Mouse (Mus musculus) intestine, postnatal 0 days (tissue): ENCODE results near the gene Rab26. TPM values are rescaled to one million over a fixed set of nuclear protein-coding genes. Genes with fewer than 3 reads are reported as not detected.
A peak's percentile ranks its signal among the peaks of the same experiment; 100 is the strongest.

Experiments used
- ATAC-seq: fragments of 200-750 bp; cut with Nextera tagmentation; 2 replicates; pipeline ENCODE4 v1.8.0; 2017; ENCODE audit warnings: mild to moderate bottlenecking, moderate TSS enrichment, moderate library complexity
- H3K27ac ChIP-seq: fragments of 300-500 bp; sonication (generic); 2 replicates; pipeline ENCODE4 v1.5.1; 2014; ENCODE audit warnings: mild to moderate bottlenecking, low read depth, low read length, moderate library complexity
- H3K27me3 ChIP-seq: fragments of 300-500 bp; sonication (generic); replicated peaks from 2 replicates; pipeline ENCODE4 v1.6.1; 2014; ENCODE audit warnings: low read length, mixed read lengths; ENCODE audit not compliant: control insufficient read depth, insufficient read depth
- H3K36me3 ChIP-seq: fragments of 300-500 bp; sonication (generic); 2 replicates; pipeline ENCODE4 v1.6.1; 2014; ENCODE audit warnings: mild to moderate bottlenecking, moderate library complexity; ENCODE audit not compliant: control insufficient read depth, insufficient read depth
- H3K4me1 ChIP-seq: fragments of 300-500 bp; sonication (generic); replicated peaks from 2 replicates; pipeline ENCODE4 v1.6.1; 2014; ENCODE audit warnings: antibody characterized with exemption, low read length, mixed read lengths; ENCODE audit not compliant: control insufficient read depth, insufficient read depth
- H3K4me2 ChIP-seq: fragments of 300-500 bp; sonication (generic); replicated peaks from 2 replicates; pipeline ENCODE4 v1.6.1; 2014; ENCODE audit warnings: low read depth, mild to moderate bottlenecking, moderate library complexity
- H3K4me3 ChIP-seq: fragments of 300-500 bp; sonication (generic); 2 replicates; pipeline ENCODE4 v1.5.1; 2014; ENCODE audit warnings: low read depth, low read length
- H3K9ac ChIP-seq: fragments of 300-500 bp; sonication (generic); 2 replicates; pipeline ENCODE4 v1.6.1; 2014; ENCODE audit warnings: mild to moderate bottlenecking, low read depth, low read length
- H3K9me3 ChIP-seq: fragments of 300-500 bp; sonication (generic); 2 replicates; pipeline ENCODE4 v1.6.1; 2016; ENCODE audit warnings: mixed run types; ENCODE audit not compliant: control insufficient read depth
- CTCF ChIP-seq: sonication (generic); IDR thresholded peaks from 2 replicates; pipeline ENCODE4 v1.5.1; 2016; ENCODE audit warnings: low read depth, mild to moderate bottlenecking, control low read depth, antibody characterized with exemption, moderate library complexity
- WGBS: fragments of 180-500 bp; shearing (Covaris S2); extraction: QIAGEN DNeasy Blood & Tissue Kit; methylation state at CpG from one replicate; pipeline ENCODE4 v1.1.7; 2014; 5-methylcytosine and 5-hydroxymethylcytosine counted together
- polyA plus RNA-seq: library from polyadenylated mRNA; unstranded; fragments of >200 nt; fragmentation: Nextera tagmentation; extraction: Ambion mirVana; gene quantifications from 2 replicates; pipeline ENCODE4 v1.2.1, GENCODE M21; 2015

Gene Rab26
- polyA plus RNA-seq, 1 experiment from 2014 or later: 0.31 TPM

GRCm38 (mm10) chr17:24567034-24567779 is 33.2 kb upstream of the Rab26 start:
- TF ChIP-seq CTCF: no peak
- Histone ChIP-seq H3K9me3 (no peaks in the 10 kb centered on the region), H3K36me3 (peaks cover 29% of the 10 kb centered on the region), H3K27ac (0 out of 2 replicates have a peak overlapping the region, but pooled peaks have one; percentile 11), H3K4me3 (no peak overlapping the region), H3K4me2 (no peak overlapping the region), H3K9ac (no peak overlapping the region), H3K4me1 (0 out of 2 replicates have a peak, but pooled peaks cover 4% of the 10 kb centered on the region), H3K27me3 (no peaks in the 10 kb centered on the region)
- WGBS: 41% methylated on average over 8 of the region's 8 CpGs
- ATAC-seq: peak; percentile 68; the same call in 1 of the 2 replicates

- H3K4me2 ChIP-seq: no peak overlapping the region
- no peak for ATAC-seq
- peaks cover 28% of the 10 kb centered on the region for H3K36me3 ChIP-seq
- TF ChIP-seq CTCF: no peak
- no peak overlapping the region for H3K9ac ChIP-seq
- H3K27ac ChIP-seq: no peak overlapping the region
- H3K4me3 ChIP-seq: no peak overlapping the region
- H3K4me1 ChIP-seq: 0 out of 2 replicates have a peak, but pooled peaks cover 4% of the 10 kb centered on the region
- WGBS: 73% methylated on average over 3 of the region's 3 CpGs
- no peaks in the 10 kb centered on the region for H3K27me3 ChIP-seq
- no peaks in the 10 kb centered on the region for H3K9me3 ChIP-seq
Measured at GRCm38 (mm10) chr17:24565792-24566191, 31.8 kb upstream of the Rab26 start.

DNA sequence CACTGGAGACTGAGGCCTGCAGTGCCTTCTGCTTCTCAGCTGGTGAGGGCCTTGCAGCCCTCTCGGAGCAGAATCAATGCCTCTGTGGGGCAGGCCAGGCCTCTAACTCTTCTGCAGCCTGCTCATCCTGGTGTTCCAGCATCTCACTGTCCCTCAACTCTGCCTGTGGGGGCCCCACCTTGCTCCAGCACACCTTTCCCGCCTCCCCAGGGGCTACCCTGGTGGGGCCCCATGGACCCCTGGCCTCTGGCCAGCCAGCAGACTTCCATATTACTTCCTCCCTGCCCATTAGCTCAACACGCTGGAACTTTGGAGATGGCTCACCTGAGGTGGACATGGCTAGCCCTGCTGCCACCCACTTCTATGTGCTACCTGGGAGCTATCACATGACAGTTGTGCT is 31.1 kb upstream of the Rab26 start:
- Histone ChIP-seq H3K4me3 (no peak overlapping the region), H3K4me2 (no peak overlapping the region), H3K4me1 (0 out of 2 replicates have a peak, but pooled peaks cover 4% of the 10 kb centered on the region), H3K27ac (no peak overlapping the region), H3K27me3 (no peaks in the 10 kb centered on the region), H3K9me3 (no peaks in the 10 kb centered on the region), H3K36me3 (peaks cover 23% of the 10 kb centered on the region), H3K9ac (no peak overlapping the region)
- TF ChIP-seq CTCF: no peak
- ATAC-seq: no peak
- 80% methylated on average over 2 of the region's 3 CpGs for WGBS

DNA sequence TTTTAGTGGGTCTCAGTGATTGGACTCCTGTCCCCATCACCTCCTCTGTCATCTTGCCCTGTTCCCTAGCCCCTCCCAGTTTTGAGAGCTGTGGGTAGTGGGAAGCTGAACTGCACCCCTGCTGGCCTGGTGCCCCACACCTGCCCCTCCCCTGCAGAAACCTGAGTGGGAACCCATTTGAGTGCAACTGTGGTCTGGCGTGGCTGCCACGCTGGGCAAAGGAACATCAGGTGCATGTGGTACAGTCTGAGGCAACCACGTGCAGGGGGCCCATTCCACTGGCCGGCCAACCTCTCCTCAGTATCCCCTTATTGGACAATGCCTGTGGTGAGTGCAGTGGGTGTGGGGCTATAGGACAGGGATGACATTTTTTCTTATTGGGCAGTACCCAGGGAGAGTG is 30.4 kb upstream of the Rab26 start:
- Histone ChIP-seq H3K4me1 (0 out of 2 replicates have a peak, but pooled peaks cover 4% of the 10 kb centered on the region), H3K9ac (no peak overlapping the region), H3K27me3 (no peaks in the 10 kb centered on the region), H3K4me2 (no peak overlapping the region), H3K4me3 (no peak overlapping the region), H3K27ac (no peak overlapping the region), H3K36me3 (peaks cover 16% of the 10 kb centered on the region; the same call in 1 of the 2 replicates), H3K9me3 (no peaks in the 10 kb centered on the region)
- ATAC-seq: no peak
- 94% methylated on average over 4 of the region's 4 CpGs for WGBS
- no peak for TF ChIP-seq CTCF

DNA sequence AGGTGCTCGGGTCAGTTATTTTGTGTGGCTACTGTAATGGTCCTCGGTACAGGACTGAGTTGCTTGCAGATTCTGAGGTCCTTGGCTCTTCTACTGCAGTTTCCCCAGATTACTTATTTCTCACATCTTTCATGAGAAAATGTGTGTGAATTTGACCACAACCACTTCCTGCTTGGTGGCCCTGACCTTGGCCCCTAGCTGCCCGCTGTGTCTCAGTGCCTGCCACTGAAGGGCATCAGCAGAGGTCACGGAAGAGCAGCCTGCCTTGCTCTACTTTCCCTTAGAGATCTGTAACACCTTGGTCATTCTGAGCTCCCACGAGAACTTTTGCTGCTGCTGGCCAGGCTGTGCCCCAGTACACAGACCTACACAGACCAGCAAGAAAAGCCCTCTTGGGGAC is 29.6 kb upstream of the Rab26 start:
- Histone ChIP-seq H3K27ac (no peak overlapping the region), H3K27me3 (no peaks in the 10 kb centered on the region), H3K4me3 (no peak overlapping the region), H3K9ac (no peak overlapping the region), H3K4me1 (0 out of 2 replicates have a peak, but pooled peaks cover 4% of the 10 kb centered on the region), H3K36me3 (peaks cover 12% of the 10 kb centered on the region; the same call in 1 of the 2 replicates), H3K4me2 (no peak overlapping the region), H3K9me3 (no peaks in the 10 kb centered on the region)
- ATAC-seq: no peak
- 79% methylated on average over 5 of the region's 5 CpGs for WGBS
- no peak for TF ChIP-seq CTCF

- Histone ChIP-seq H3K4me2 (no peak overlapping the region), H3K4me1 (no peaks in the 10 kb centered on the region), H3K9me3 (no peaks in the 10 kb centered on the region), H3K27ac (no peak overlapping the region), H3K36me3 (peaks cover 8% of the 10 kb centered on the region; the same call in 1 of the 2 replicates), H3K9ac (no peak overlapping the region), H3K4me3 (no peak overlapping the region), H3K27me3 (no peaks in the 10 kb centered on the region)
- TF ChIP-seq CTCF: no peak
- no peak for ATAC-seq
- 95% methylated on average over 2 of the region's 2 CpGs for WGBS
Measured at GRCm38 (mm10) chr17:24561592-24561991, 27.6 kb upstream of the Rab26 start.
